Mouse (Mus musculus) erythroblast, embryonic 14.5 days (primary cell): Measurements from ENCODE around the gene Fmn2. TPM values are rescaled to one million over a fixed set of nuclear protein-coding genes. Genes with fewer than 3 reads are reported as not detected.

Experiments used
- H3K27me3 ChIP-seq: 2 replicates; pipeline ENCODE4 v1.6.1; 2012; ENCODE audit warnings: inconsistent platforms; ENCODE audit not compliant: control insufficient read depth
- H3K36me3 ChIP-seq: 2 replicates; pipeline ENCODE4 v1.6.1; 2012; ENCODE audit warnings: mild to moderate bottlenecking, inconsistent platforms; ENCODE audit not compliant: control insufficient read depth
- H3K4me1 ChIP-seq: 2 replicates; pipeline ENCODE4 v1.6.1; 2012; ENCODE audit warnings: inconsistent platforms; ENCODE audit not compliant: control insufficient read depth
- H3K4me3 ChIP-seq: replicated peaks from 2 replicates; pipeline ENCODE3; 2012; ENCODE audit warnings: moderate library complexity, mild to moderate bottlenecking, inconsistent platforms
- H3K9me3 ChIP-seq: 2 replicates; pipeline ENCODE4 v1.6.1; 2012; ENCODE audit warnings: low read length, inconsistent platforms, mixed read lengths; ENCODE audit not compliant: control insufficient read depth
- GATA1 ChIP-seq: IDR thresholded peaks from 2 replicates; pipeline ENCODE4 v1.6.1; 2012; ENCODE audit warnings: low read length, inconsistent platforms, mixed read lengths
- TAL1 ChIP-seq: IDR thresholded peaks from 3 replicates; pipeline ENCODE4 v1.6.1; 2012; ENCODE audit warnings: low read length, inconsistent platforms, mixed read lengths
- polyA plus RNA-seq: library from polyadenylated mRNA; stranded (reverse); fragments of >175 nt; gene quantifications from 2 replicates; pipeline ENCODE4 v1.2.3, GENCODE M21; 2012

Gene Fmn2
- polyA plus RNA-seq: 0.02 TPM in 1 of 2 replicates, not detected in the other

DNA sequence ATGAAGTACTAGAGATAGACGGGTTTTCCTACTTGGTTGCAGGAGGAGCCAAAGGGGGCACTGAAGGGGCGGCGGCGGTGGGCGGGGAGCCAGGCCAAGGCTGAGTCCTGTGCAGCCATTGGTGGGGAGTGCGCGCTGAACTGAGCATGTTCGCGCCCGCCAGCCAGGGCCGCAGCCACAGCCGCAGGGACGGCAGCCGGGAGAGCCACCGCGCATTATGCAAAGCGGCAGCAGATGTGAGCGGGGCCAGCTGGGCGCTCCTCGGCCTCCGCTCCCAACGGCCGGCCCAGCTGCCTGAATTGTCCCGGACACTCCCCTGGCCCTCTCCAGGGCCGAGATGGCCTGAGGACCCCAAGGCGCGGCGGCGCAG lies at the start of gene Fmn2:
Gene Fmn2 (plus strand): TSS at position 165 of the 370 bp plus-strand sequence.
- TF ChIP-seq TAL1: no peak
- no peak for TF ChIP-seq GATA1
- no peaks in the 10 kb centered on the region for H3K36me3 ChIP-seq
- peaks cover 45% of the 10 kb centered on the region for H3K27me3 ChIP-seq
- H3K9me3 ChIP-seq: peaks cover 3% of the 10 kb centered on the region; the same call in 1 of the 2 replicates
- peak within 1 kb of the TSS; percentile 31 for H3K4me3 ChIP-seq
- peaks cover 9% of the 10 kb centered on the region for H3K4me1 ChIP-seq

DNA sequence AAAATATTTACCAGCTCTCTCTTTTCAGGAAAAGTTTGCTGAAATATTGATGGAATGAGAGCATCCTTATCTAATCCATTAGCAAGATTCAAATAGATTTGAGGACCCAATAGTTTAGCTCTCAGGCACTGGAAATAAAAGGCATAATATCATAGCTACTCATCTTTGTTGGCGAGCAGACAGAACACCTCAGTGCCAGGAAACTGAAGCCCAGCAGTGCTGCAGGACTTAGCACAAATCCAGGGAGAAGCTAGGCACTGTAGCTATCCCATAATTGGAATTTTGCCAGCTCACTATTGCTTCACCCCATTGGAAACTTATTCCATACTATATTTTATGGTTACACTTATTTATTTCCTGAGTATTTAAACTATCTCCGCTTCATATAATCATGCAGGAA lies 46.5 kb upstream of the Fmn2 start:
- TF ChIP-seq TAL1 (no peak), GATA1 (no peak)
- no peaks in the 10 kb centered on the region for H3K36me3 ChIP-seq

DNA sequence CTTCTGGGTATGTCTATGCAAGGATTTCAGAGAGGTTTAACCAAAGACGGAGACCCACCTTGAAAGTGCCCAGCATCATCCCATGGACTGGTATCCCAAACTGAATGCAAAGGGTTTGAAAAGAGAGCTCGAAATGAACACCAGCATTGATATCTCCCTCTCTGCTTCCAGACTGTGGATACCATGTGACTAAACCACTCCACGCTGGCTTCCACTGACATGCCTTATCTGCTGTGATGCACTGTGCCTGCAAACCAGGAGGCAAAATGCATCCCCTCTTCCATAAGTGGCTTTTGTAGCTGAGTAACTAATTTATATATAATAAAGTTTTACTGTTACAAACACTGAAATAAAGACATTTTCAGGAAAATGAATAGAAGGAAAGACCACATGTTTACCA lies 36.2 kb upstream of the Fmn2 start:
- H3K36me3 ChIP-seq: no peaks in the 10 kb centered on the region
- H3K4me1 ChIP-seq: no peaks in the 10 kb centered on the region
- no peak overlapping the region for H3K4me3 ChIP-seq
- TF ChIP-seq TAL1 (no peak), GATA1 (no peak)
- no peaks in the 10 kb centered on the region for H3K27me3 ChIP-seq
- H3K9me3 ChIP-seq: no peaks in the 10 kb centered on the region

More for the DNA sequence above, 46.5 kb upstream of the Fmn2 start:
- H3K4me3 ChIP-seq: no peak overlapping the region
- H3K9me3 ChIP-seq: no peaks in the 10 kb centered on the region
- no peaks in the 10 kb centered on the region for H3K27me3 ChIP-seq
- H3K4me1 ChIP-seq: no peaks in the 10 kb centered on the region

DNA sequence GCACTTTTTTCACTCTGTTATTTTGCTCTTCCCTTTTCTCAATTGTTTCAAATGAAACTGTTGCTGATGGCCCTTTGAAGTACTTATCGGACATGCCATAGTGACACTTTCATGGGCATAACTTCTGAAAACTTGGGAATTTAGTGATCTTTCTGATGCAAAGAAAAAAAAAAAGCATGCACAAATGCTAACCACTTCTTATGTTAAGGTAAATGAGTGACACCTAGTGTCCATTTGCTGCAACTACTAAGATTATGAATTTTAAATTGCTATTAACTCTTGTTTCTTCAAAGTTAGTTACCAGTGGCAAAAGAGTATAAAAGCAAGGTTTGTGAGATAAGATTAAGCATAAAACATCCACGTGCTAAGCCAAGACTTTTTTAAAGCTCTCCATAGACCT lies 35.4 kb upstream of the Fmn2 start:
- Histone ChIP-seq H3K4me1 (no peaks in the 10 kb centered on the region), H3K9me3 (no peaks in the 10 kb centered on the region), H3K36me3 (no peaks in the 10 kb centered on the region), H3K4me3 (no peak overlapping the region), H3K27me3 (no peaks in the 10 kb centered on the region)
- TF ChIP-seq TAL1: no peak
- no peak for TF ChIP-seq GATA1

DNA sequence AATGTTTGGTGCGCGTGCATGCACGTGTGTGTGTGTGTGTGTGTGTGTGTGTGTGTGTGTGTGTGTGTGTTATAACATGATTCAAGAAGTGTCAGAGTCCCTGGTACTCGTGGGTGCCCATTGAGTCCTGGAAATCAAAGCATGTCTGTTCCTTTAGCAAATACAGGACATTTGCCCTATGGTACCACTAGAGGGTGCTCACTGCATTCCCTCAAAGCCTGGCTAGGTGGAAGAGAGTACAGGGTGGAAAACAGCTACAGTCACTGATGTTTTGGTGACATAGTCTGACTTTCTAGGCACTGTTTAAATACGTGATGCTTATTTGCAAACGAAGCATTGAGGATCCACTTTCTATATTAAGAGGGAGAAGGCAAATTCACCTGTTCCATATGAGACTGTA lies 31.9 kb upstream of the Fmn2 start:
- H3K36me3 ChIP-seq: no peaks in the 10 kb centered on the region
- H3K27me3 ChIP-seq: no peaks in the 10 kb centered on the region

DNA sequence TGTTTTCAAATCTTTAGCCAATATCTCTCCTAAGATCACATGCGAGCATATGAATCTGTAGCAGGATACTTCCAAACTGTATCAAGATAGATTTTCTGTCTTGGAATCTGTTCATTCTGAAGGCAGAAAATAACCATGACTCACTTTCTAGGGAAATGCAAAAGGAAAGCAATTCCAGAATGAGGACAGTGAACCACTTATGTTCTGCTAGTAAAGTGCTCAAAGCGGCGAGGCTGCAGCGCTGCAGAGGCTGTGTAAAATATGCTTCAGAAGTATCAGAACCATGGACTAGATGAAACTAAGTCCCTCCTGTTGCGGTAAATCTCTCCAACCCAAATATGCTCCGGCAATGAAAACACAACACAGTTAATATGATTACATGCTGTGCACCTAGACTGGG lies 19.1 kb upstream of the Fmn2 start:
- no peaks in the 10 kb centered on the region for H3K36me3 ChIP-seq
- H3K4me1 ChIP-seq: no peaks in the 10 kb centered on the region
- TF ChIP-seq TAL1: no peak
- no peak for TF ChIP-seq GATA1
- no peaks in the 10 kb centered on the region for H3K9me3 ChIP-seq
- H3K4me3 ChIP-seq: no peak overlapping the region
- H3K27me3 ChIP-seq: no peaks in the 10 kb centered on the region

More for the DNA sequence above, 31.9 kb upstream of the Fmn2 start:
- Histone ChIP-seq H3K4me3 (no peak overlapping the region), H3K9me3 (no peaks in the 10 kb centered on the region), H3K4me1 (no peaks in the 10 kb centered on the region)
- no peak for TF ChIP-seq GATA1
- TF ChIP-seq TAL1: no peak

DNA sequence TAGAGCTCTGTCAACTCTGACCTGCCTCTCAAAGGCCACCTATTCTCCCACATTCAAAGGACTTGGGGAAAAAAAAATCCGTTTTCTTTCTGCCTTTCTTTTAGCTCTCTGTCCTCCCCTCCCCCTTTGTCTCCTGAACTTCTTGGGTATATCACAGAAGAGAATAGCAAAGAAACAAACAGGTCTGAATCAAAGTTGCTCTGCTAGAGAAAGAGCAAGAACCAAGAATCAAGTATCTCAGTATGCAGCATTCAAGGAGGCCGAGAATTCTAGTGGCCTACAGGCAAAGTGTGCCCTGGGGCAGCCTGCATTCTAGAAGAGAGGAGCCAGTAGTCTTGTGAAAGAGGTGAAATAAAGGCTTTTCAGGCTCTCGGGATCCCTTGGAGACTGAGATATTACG lies 1.6 kb upstream of the Fmn2 start:
- H3K9me3 ChIP-seq: peaks cover 3% of the 10 kb centered on the region; the same call in 1 of the 2 replicates
- H3K36me3 ChIP-seq: no peaks in the 10 kb centered on the region
- peaks cover 9% of the 10 kb centered on the region for H3K4me1 ChIP-seq
- TF ChIP-seq GATA1 (no peak), TAL1 (no peak)
- peaks cover 45% of the 10 kb centered on the region for H3K27me3 ChIP-seq
- no peak overlapping the region for H3K4me3 ChIP-seq

DNA sequence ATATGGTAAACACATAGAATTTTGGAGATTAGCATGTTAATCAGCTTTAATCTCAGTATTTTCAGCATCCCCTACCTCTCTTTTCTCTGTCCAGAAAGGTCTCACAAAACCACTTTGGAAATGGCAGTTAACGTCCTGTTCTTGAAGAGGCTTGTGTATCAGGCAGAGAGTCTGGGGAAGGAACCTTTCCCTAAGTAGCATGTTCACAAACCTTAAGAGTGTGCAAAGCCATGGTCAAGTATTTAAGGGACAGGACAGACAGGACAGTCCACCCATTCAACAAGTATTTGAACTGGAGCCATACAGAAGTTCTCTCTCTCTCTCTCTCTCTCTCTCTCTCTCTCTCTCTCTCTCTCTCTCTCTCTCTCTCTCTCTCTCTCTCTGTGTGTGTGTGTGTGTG lies 614 bp upstream of the Fmn2 start:
- TF ChIP-seq GATA1 (no peak), TAL1 (no peak)
- H3K9me3 ChIP-seq: peaks cover 3% of the 10 kb centered on the region; the same call in 1 of the 2 replicates

DNA sequence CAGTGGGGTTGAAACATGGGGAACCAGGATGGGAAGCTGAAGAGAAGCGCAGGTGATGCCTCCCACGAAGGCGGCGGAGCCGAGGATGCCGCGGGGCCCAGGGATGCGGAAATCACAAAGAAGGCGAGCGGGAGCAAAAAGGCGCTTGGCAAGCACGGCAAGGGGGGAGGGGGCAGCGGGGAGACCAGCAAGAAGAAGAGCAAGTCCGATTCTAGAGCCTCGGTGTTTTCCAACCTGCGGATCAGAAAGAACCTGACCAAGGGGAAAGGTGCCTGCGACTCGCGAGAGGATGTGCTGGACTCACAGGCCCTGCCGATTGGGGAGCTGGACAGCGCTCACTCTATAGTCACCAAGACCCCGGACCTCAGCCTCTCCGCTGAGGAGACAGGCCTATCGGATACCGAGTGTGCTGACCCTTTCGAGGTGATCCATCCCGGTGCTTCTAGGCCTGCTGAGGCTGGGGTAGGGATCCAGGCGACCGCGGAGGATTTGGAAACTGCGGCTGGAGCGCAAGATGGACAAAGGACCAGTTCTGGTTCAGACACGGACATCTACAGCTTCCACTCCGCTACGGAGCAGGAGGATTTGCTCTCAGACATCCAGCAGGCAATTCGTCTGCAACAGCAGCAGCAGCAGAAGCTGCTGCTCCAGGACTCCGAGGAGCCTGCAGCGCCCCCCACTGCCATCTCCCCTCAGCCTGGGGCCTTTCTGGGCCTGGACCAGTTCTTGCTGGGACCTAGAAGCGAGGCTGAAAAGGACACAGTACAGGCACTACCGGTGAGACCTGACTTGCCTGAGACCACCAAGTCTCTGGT lies 613 bp downstream of the Fmn2 start:
- Histone ChIP-seq H3K4me1 (peaks cover 9% of the 10 kb centered on the region), H3K27me3 (peaks cover 45% of the 10 kb centered on the region), H3K9me3 (peaks cover 3% of the 10 kb centered on the region; the same call in 1 of the 2 replicates), H3K4me3 (peak overlapping the region; percentile 31), H3K36me3 (no peaks in the 10 kb centered on the region)
- TF ChIP-seq TAL1: no peak
- no peak for TF ChIP-seq GATA1

More for the DNA sequence above, 614 bp upstream of the Fmn2 start:
- Histone ChIP-seq H3K36me3 (no peaks in the 10 kb centered on the region), H3K4me3 (no peak overlapping the region), H3K27me3 (peaks cover 45% of the 10 kb centered on the region), H3K4me1 (peaks cover 9% of the 10 kb centered on the region)
